Mouse (Mus musculus): ENCODE results near the gene Cpne5. TPM values are rescaled to one million over a fixed set of nuclear protein-coding genes. Genes with fewer than 3 reads are reported as not detected.
"Not testable (repeated sequence)": the region's sequence is repeated elsewhere in the genome, so short reads cannot be mapped to it uniquely, and the experiment has no call there.

The Cpne5 gene
- polyA plus RNA-seq, 1 experiment from 2014 or later = 55.8 TPM

- ATAC-seq = no peak
- H3K36me3 ChIP-seq (ENCODE audit: control insufficient read depth, insufficient read depth, low read length) = peaks cover 4% of the 10 kb centered on the region; the same call in 1 of the 2 replicates
- no peak overlapping the region for H3K27ac ChIP-seq (ENCODE audit: low read length)
- no peak overlapping the region for H3K4me2 ChIP-seq (ENCODE audit: low read length)
- no peaks in the 10 kb centered on the region for H3K27me3 ChIP-seq (ENCODE audit: control insufficient read depth, insufficient read depth, low read depth, low read length)
- WGBS = 86% methylated on average over 15 of the region's 15 CpGs
- no peak overlapping the region for H3K9ac ChIP-seq (ENCODE audit: low read depth, low read length)
- H3K4me1 ChIP-seq (ENCODE audit: control insufficient read depth, insufficient read depth, low read length) = peaks cover 22% of the 10 kb centered on the region
- no peaks in the 10 kb centered on the region for H3K9me3 ChIP-seq (replicated peaks; ENCODE audit: control insufficient read depth, low read length, poor library complexity, severe bottlenecking)
- H3K4me3 ChIP-seq (ENCODE audit: low read depth, low read length) = no peak overlapping the region
Observed at GRCm38 (mm10) chr17:29260501-29260900, 22.5 kb upstream of the Cpne5 start.

GRCm38 (mm10) chr17:29259489-29259888, 21.5 kb upstream of the Cpne5 start:
- 2% methylated on average over 3 of the region's 3 CpGs for WGBS
- Histone ChIP-seq H3K4me3 (ENCODE audit: low read depth, low read length) (no peak overlapping the region), H3K27me3 (ENCODE audit: control insufficient read depth, insufficient read depth, low read depth, low read length) (no peaks in the 10 kb centered on the region), H3K4me1 (ENCODE audit: control insufficient read depth, insufficient read depth, low read length) (peaks cover 20% of the 10 kb centered on the region), H3K9ac (ENCODE audit: low read depth, low read length) (0 out of 2 replicates have a peak overlapping the region, but pooled peaks have one; percentile 2), H3K9me3 (replicated peaks; ENCODE audit: control insufficient read depth, low read length, poor library complexity, severe bottlenecking) (no peaks in the 10 kb centered on the region), H3K36me3 (ENCODE audit: control insufficient read depth, insufficient read depth, low read length) (peaks cover 4% of the 10 kb centered on the region; the same call in 1 of the 2 replicates), H3K4me2 (ENCODE audit: low read length) (no peak overlapping the region), H3K27ac (ENCODE audit: low read length) (no peak overlapping the region)
- no peak for ATAC-seq

- Histone ChIP-seq H3K9ac (ENCODE audit: low read depth, low read length) (no peak overlapping the region), H3K4me1 (ENCODE audit: control insufficient read depth, insufficient read depth, low read length) (peaks cover 16% of the 10 kb centered on the region), H3K27ac (ENCODE audit: low read length) (no peak overlapping the region), H3K9me3 (replicated peaks; ENCODE audit: control insufficient read depth, low read length, poor library complexity, severe bottlenecking) (no peaks in the 10 kb centered on the region), H3K27me3 (ENCODE audit: control insufficient read depth, insufficient read depth, low read depth, low read length) (no peaks in the 10 kb centered on the region), H3K4me2 (ENCODE audit: low read length) (no peak overlapping the region), H3K4me3 (ENCODE audit: low read depth, low read length) (no peak overlapping the region), H3K36me3 (ENCODE audit: control insufficient read depth, insufficient read depth, low read length) (peaks cover 4% of the 10 kb centered on the region; the same call in 1 of the 2 replicates)
- 100% methylated on average over 2 of the region's 2 CpGs for WGBS
- ATAC-seq = no peak
Observed at GRCm38 (mm10) chr17:29258921-29259320, 21.0 kb upstream of the Cpne5 start.

- H3K9ac ChIP-seq (ENCODE audit: low read depth, low read length) = no peak overlapping the region
- no peak overlapping the region for H3K27ac ChIP-seq (ENCODE audit: low read length)
- WGBS = 89% methylated on average over 10 of the region's 10 CpGs
- H3K4me3 ChIP-seq (ENCODE audit: low read depth, low read length) = no peak overlapping the region
- no peaks in the 10 kb centered on the region for H3K27me3 ChIP-seq (ENCODE audit: control insufficient read depth, insufficient read depth, low read depth, low read length)
- H3K36me3 ChIP-seq (ENCODE audit: control insufficient read depth, insufficient read depth, low read length) = peaks cover 4% of the 10 kb centered on the region; the same call in 1 of the 2 replicates
- H3K4me1 ChIP-seq (ENCODE audit: control insufficient read depth, insufficient read depth, low read length) = peaks cover 15% of the 10 kb centered on the region
- no peak for ATAC-seq
- H3K4me2 ChIP-seq (ENCODE audit: low read length) = no peak overlapping the region
- no peaks in the 10 kb centered on the region for H3K9me3 ChIP-seq (replicated peaks; ENCODE audit: control insufficient read depth, low read length, poor library complexity, severe bottlenecking)
Observed at GRCm38 (mm10) chr17:29258025-29258558, 20.1 kb upstream of the Cpne5 start.

GRCm38 (mm10) chr17:29257001-29257511, 19.1 kb upstream of the Cpne5 start:
- Histone ChIP-seq H3K9me3 (replicated peaks; ENCODE audit: control insufficient read depth, low read length, poor library complexity, severe bottlenecking) (no peaks in the 10 kb centered on the region), H3K27me3 (ENCODE audit: control insufficient read depth, insufficient read depth, low read depth, low read length) (no peaks in the 10 kb centered on the region), H3K9ac (ENCODE audit: low read depth, low read length) (no peak overlapping the region), H3K4me2 (ENCODE audit: low read length) (no peak overlapping the region), H3K27ac (ENCODE audit: low read length) (no peak overlapping the region), H3K36me3 (ENCODE audit: control insufficient read depth, insufficient read depth, low read length) (peaks cover 4% of the 10 kb centered on the region; the same call in 1 of the 2 replicates), H3K4me3 (ENCODE audit: low read depth, low read length) (no peak overlapping the region), H3K4me1 (ENCODE audit: control insufficient read depth, insufficient read depth, low read length) (peaks cover 5% of the 10 kb centered on the region)
- ATAC-seq = no peak
- WGBS = 94% methylated on average over 10 of the region's 10 CpGs

- H3K4me1 ChIP-seq (ENCODE audit: control insufficient read depth, insufficient read depth, low read length) = peaks cover 3% of the 10 kb centered on the region; the same call in 1 of the 2 replicates
- H3K27ac ChIP-seq (ENCODE audit: low read length) = no peak overlapping the region
- 90% methylated on average over 6 of the region's 6 CpGs for WGBS
- H3K27me3 ChIP-seq (ENCODE audit: control insufficient read depth, insufficient read depth, low read depth, low read length) = no peaks in the 10 kb centered on the region
- no peak for ATAC-seq
- H3K4me2 ChIP-seq (ENCODE audit: low read length) = no peak overlapping the region
- H3K36me3 ChIP-seq (ENCODE audit: control insufficient read depth, insufficient read depth, low read length) = peaks cover 9% of the 10 kb centered on the region
- no peaks in the 10 kb centered on the region for H3K9me3 ChIP-seq (replicated peaks; ENCODE audit: control insufficient read depth, low read length, poor library complexity, severe bottlenecking)
- H3K9ac ChIP-seq (ENCODE audit: low read depth, low read length) = no peak overlapping the region
- no peak overlapping the region for H3K4me3 ChIP-seq (ENCODE audit: low read depth, low read length)
Observed at GRCm38 (mm10) chr17:29256507-29256906, 18.5 kb upstream of the Cpne5 start.

GRCm38 (mm10) chr17:29254784-29255183, 16.8 kb upstream of the Cpne5 start:
- H3K4me1 ChIP-seq (ENCODE audit: control insufficient read depth, insufficient read depth, low read length); H3K9me3 ChIP-seq (replicated peaks; ENCODE audit: control insufficient read depth, low read length, poor library complexity, severe bottlenecking); ATAC-seq; H3K9ac ChIP-seq (ENCODE audit: low read depth, low read length); H3K27me3 ChIP-seq (ENCODE audit: control insufficient read depth, insufficient read depth, low read depth, low read length); H3K4me3 ChIP-seq (ENCODE audit: low read depth, low read length); H3K27ac ChIP-seq (ENCODE audit: low read length); H3K4me2 ChIP-seq (ENCODE audit: low read length): not testable (repeated sequence)
- 83% methylated on average over 6 of the region's 6 CpGs for WGBS
- peaks cover 15% of the 10 kb centered on the region for H3K36me3 ChIP-seq (ENCODE audit: control insufficient read depth, insufficient read depth, low read length)

- no peaks in the 10 kb centered on the region; the same call in 1 of the 2 replicates for H3K4me1 ChIP-seq (ENCODE audit: control insufficient read depth, insufficient read depth, low read length)
- H3K4me2 ChIP-seq (ENCODE audit: low read length) = no peak overlapping the region
- no peaks in the 10 kb centered on the region for H3K9me3 ChIP-seq (replicated peaks; ENCODE audit: control insufficient read depth, low read length, poor library complexity, severe bottlenecking)
- H3K9ac ChIP-seq (ENCODE audit: low read depth, low read length) = no peak overlapping the region
- WGBS = 84% methylated on average over 9 of the region's 9 CpGs
- no peaks in the 10 kb centered on the region for H3K27me3 ChIP-seq (ENCODE audit: control insufficient read depth, insufficient read depth, low read depth, low read length)
- no peak overlapping the region for H3K4me3 ChIP-seq (ENCODE audit: low read depth, low read length)
- no peak overlapping the region for H3K27ac ChIP-seq (ENCODE audit: low read length)
- no peak; the same call in 1 of the 2 replicates for ATAC-seq
- peaks cover 15% of the 10 kb centered on the region for H3K36me3 ChIP-seq (ENCODE audit: control insufficient read depth, insufficient read depth, low read length)
Observed at GRCm38 (mm10) chr17:29253684-29254083, 15.7 kb upstream of the Cpne5 start.

- H3K4me3 ChIP-seq (ENCODE audit: low read depth, low read length) = no peak overlapping the region
- no peak overlapping the region for H3K9ac ChIP-seq (ENCODE audit: low read depth, low read length)
- 96% methylated on average over 2 of the region's 2 CpGs for WGBS
- no peaks in the 10 kb centered on the region; the same call in 1 of the 2 replicates for H3K4me1 ChIP-seq (ENCODE audit: control insufficient read depth, insufficient read depth, low read length)
- H3K9me3 ChIP-seq (replicated peaks; ENCODE audit: control insufficient read depth, low read length, poor library complexity, severe bottlenecking) = no peaks in the 10 kb centered on the region
- H3K36me3 ChIP-seq (ENCODE audit: control insufficient read depth, insufficient read depth, low read length) = peaks cover 12% of the 10 kb centered on the region
- no peaks in the 10 kb centered on the region for H3K27me3 ChIP-seq (ENCODE audit: control insufficient read depth, insufficient read depth, low read depth, low read length)
- no peak overlapping the region for H3K27ac ChIP-seq (ENCODE audit: low read length)
- H3K4me2 ChIP-seq (ENCODE audit: low read length) = no peak overlapping the region
- no peak for ATAC-seq
Observed at GRCm38 (mm10) chr17:29253236-29253635, 15.3 kb upstream of the Cpne5 start.

All from midbrain, embryonic 16.5 days (tissue).